Mouse (Mus musculus) spleen, adult 18-20 months (tissue): ENCODE results near the gene Nfya.
A peak's percentile ranks its signal among the peaks of the same experiment; 100 is the strongest.

Source experiments
- DNase-seq, 2 experiments: peaks; one replicate each; pipeline ENCODE4 v3.0.0; 2022; ENCODE audit warnings: mixed read lengths in 2 of 2

The Nfya gene

GRCm38 (mm10) chr17:48430394-48430793 is 20.7 kb upstream of the Nfya start:
- DNase-seq = no peak

- peak; percentile 55 to 56 for DNase-seq
Observed at GRCm38 (mm10) chr17:48427852-48428530, 18.3 kb upstream of the Nfya start.

- peak in 1 of 2 experiments; percentile 36 for DNase-seq
Observed at GRCm38 (mm10) chr17:48426991-48427750, 17.5 kb upstream of the Nfya start.

- peak; percentile 29 to 44 for DNase-seq
Observed at GRCm38 (mm10) chr17:48425823-48426612, 16.3 kb upstream of the Nfya start.

GRCm38 (mm10) chr17:48424237-48424636 is 14.5 kb upstream of the Nfya start:
- DNase-seq = no peak

- no peak for DNase-seq
Observed at GRCm38 (mm10) chr17:48419571-48419970, 9.9 kb upstream of the Nfya start.

- DNase-seq = no peak
Observed at GRCm38 (mm10) chr17:48418781-48419180, 9.1 kb upstream of the Nfya start.

GRCm38 (mm10) chr17:48418174-48418573 is 8.5 kb upstream of the Nfya start:
- no peak for DNase-seq

GRCm38 (mm10) chr17:48417521-48417920 is 7.8 kb upstream of the Nfya start:
- no peak for DNase-seq

- peak; percentile 50 to 74 for DNase-seq
Observed at GRCm38 (mm10) chr17:48416425-48417195, 6.9 kb upstream of the Nfya start.

GRCm38 (mm10) chr17:48416011-48416410 is 6.3 kb upstream of the Nfya start:
- no peak for DNase-seq

GRCm38 (mm10) chr17:48411241-48411640 is 1.5 kb upstream of the Nfya start:
- DNase-seq = no peak

- no peak for DNase-seq
Observed at GRCm38 (mm10) chr17:48410299-48410785, 636 bp upstream of the Nfya start.

- DNase-seq = peak; percentile 79 to 81
Observed at GRCm38 (mm10) chr17:48408526-48409291, 997 bp downstream of the Nfya start.

GRCm38 (mm10) chr17:48407910-48408525 is 1.7 kb downstream of the Nfya start:
- DNase-seq = no peak

- DNase-seq = no peak
Observed at GRCm38 (mm10) chr17:48407154-48407553, 2.6 kb downstream of the Nfya start.

- DNase-seq = no peak
Observed at GRCm38 (mm10) chr17:48404706-48405105, 5.0 kb downstream of the Nfya start.

GRCm38 (mm10) chr17:48403848-48404247 is 5.9 kb downstream of the Nfya start:
- DNase-seq = no peak

- DNase-seq = no peak
Observed at GRCm38 (mm10) chr17:48402751-48403150, 7.0 kb downstream of the Nfya start.

- DNase-seq = no peak
Observed at GRCm38 (mm10) chr17:48401710-48402109, 8.0 kb downstream of the Nfya start.

GRCm38 (mm10) chr17:48392616-48393015 is 17.1 kb downstream of the Nfya start:
- no peak for DNase-seq
